Comparison of ENCODE assay signal across 8 mouse cellular contexts in the genomic region with DNA sequence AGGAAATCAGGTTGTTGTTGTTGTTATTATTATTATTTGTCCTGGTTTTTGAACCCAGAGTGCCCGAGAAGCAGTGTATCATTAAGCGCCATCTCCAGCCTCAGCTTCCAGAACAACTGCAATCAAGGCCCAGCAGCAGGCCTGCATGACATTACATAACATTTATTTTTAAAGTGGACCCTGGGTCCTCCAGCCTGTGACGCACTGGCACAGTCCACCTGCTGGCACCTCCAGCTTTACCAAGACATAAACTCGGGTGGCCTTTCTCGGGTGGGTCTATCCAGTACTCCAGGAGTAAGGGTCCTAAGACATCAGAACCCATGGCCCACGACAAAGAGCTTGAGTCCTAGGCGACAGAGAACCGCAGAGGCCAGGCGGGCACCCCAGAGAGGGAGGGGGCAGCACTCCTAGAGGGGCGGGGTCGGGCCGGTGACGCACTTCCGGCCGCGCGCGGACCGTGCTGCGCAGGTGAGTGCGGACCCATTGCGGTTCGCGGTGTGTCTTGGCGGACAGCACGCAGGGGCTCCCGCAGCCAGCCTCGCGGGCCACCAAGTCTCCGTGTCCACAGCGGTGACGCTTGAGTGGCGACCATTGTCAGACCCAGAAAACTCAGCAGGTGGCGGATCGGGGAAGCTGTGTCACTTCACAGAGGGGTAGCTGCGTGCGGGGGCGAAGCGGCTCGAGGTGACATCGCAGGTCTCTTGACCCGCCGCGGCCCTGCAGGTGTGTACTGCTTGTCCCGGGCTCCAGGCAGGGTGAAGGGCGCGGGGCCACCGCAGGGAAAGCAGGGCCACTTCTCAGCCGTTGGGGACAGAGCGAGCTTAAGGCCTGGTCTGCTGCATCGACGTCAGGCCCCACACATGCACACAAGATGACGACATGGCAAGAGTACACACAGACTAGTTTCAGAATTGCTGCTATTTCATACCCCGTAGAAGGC. TPM values are rescaled to one million over a fixed set of nuclear protein-coding genes. Genes with fewer than 3 reads are reported as not detected.
DNase-seq lines count a peak whose midpoint lies in the region; ATAC-seq and TF ChIP-seq lines count a peak whose summit lies in the region.

Gene Zfp612 (plus strand): TSS at position 465 of the 940 bp plus-strand sequence.

- peak; percentile 69 for DNase-seq in R1 (ENCODE audit: low read depth, low spot score)
- peak; percentile 82 for DNase-seq in cerebellum, adult 8-10 months
- peak; percentile 17 to 66 for DNase-seq in frontal cortex, adult 2 months (ENCODE audit: extremely low spot score in 1 of 2, low spot score in 1 of 2)
- peak; percentile 58 to 63 for DNase-seq in layer of hippocampus, postnatal 25 days (ENCODE audit: extremely low spot score in 1 of 2, low spot score in 1 of 2)
- DNase-seq in lung, postnatal 0 days (ENCODE audit: low spot score): peak; percentile 53
- peak; percentile 64 for DNase-seq in retina, adult 2 months (ENCODE audit: low read depth, low spot score)
- DNase-seq in urinary bladder, postnatal 14 days (ENCODE audit: low spot score): peak; percentile 64

- peak within 1 kb of the TSS; percentile 92 for H3K4me2 ChIP-seq in hindbrain, embryonic 12.5 days (replicated peaks)
- peak within 1 kb of the TSS; percentile 80 for H3K4me2 ChIP-seq in lung, postnatal 0 days (replicated peaks; ENCODE audit: low read depth, low read length)

- peak within 1 kb of the TSS; percentile 80 for H3K9ac ChIP-seq in hindbrain, embryonic 12.5 days
- peak within 1 kb of the TSS; percentile 39; the same call in 1 of the 2 replicates for H3K9ac ChIP-seq in lung, postnatal 0 days (replicated peaks; ENCODE audit: low read depth)

- WGBS in hindbrain, embryonic 12.5 days: 7% methylated on average over 54 of the region's 54 CpGs
- WGBS in lung, postnatal 0 days: 7% methylated on average over 47 of the region's 54 CpGs

- no peaks in the 10 kb centered on the region for H3K9me3 ChIP-seq in hindbrain, embryonic 12.5 days (replicated peaks)
- H3K9me3 ChIP-seq in lung, postnatal 0 days (ENCODE audit: low read length): no peaks in the 10 kb centered on the region

- H3K4me1 ChIP-seq in hindbrain, embryonic 12.5 days: peaks cover 5% of the 10 kb centered on the region
- no peaks in the 10 kb centered on the region; the same call in 1 of the 2 replicates for H3K4me1 ChIP-seq in lung, postnatal 0 days (ENCODE audit: insufficient read depth, low read depth, low read length)

- ATAC-seq in hindbrain, embryonic 12.5 days (ENCODE audit: low FRiP score): peak; percentile 92
- ATAC-seq in lung, postnatal 0 days: peak; percentile 97

- H3K36me3 ChIP-seq in hindbrain, embryonic 12.5 days: peaks cover 16% of the 10 kb centered on the region
- no peaks in the 10 kb centered on the region for H3K36me3 ChIP-seq in lung, postnatal 0 days (ENCODE audit: insufficient read depth, low read length)

- no peaks in the 10 kb centered on the region for H3K27me3 ChIP-seq in hindbrain, embryonic 12.5 days
- no peaks in the 10 kb centered on the region; the same call in 1 of the 2 replicates for H3K27me3 ChIP-seq in lung, postnatal 0 days (replicated peaks; ENCODE audit: insufficient read depth, low read length)

- peak within 1 kb of the TSS; percentile 79 for H3K4me3 ChIP-seq in hindbrain, embryonic 12.5 days
- H3K4me3 ChIP-seq in lung, postnatal 0 days (ENCODE audit: low read depth, low read length): peak within 1 kb of the TSS; percentile 43

- H3K27ac ChIP-seq in hindbrain, embryonic 12.5 days: no peak within 1 kb of the TSS
- H3K27ac ChIP-seq in lung, postnatal 0 days (ENCODE audit: low read length): no peak within 1 kb of the TSS

- no peak for TF ChIP-seq CTCF in lung, postnatal 0 days (IDR thresholded peaks at IDR 0.05)

- TF ChIP-seq EP300 in lung, postnatal 0 days (IDR thresholded peaks at IDR 0.05): no peak

RNA-seq across cellular contexts. Expression of gene Zfp612, which starts in this region (rescaled TPM):
- 21.5 and 23.7 TPM in 2 replicates for polyA plus RNA-seq in frontal cortex, adult 2 months (2012; rRNA removed)
- 12.2 and 12.8 TPM in 2 replicates for polyA plus RNA-seq in hindbrain, embryonic 12.5 days (2016; fragmentation: Nextera tagmentation; extraction: Ambion mirVana)
- 10 to 100 TPM; 26.0 to 29.7 TPM for total RNA-seq in layer of hippocampus, postnatal 25 days (2021)
- 2.3 and 3.3 TPM in 2 replicates for polyA plus RNA-seq in lung, postnatal 0 days (2015; fragmentation: Nextera tagmentation; extraction: Ambion mirVana)
